Mouse (Mus musculus) MEL (cell line): ENCODE measurements around the gene Ucp3. TPM values are rescaled to one million over a fixed set of nuclear protein-coding genes. Genes with fewer than 3 reads are reported as not detected.

ENCODE experiments used
- DNase-seq: peaks from one replicate; pipeline ENCODE4 v3.0.0; 2011; ENCODE audit warnings: low read depth, low spot score
- H3K27ac ChIP-seq: 2 replicates; pipeline ENCODE4 v1.5.1; 2012; ENCODE audit warnings: low read depth, mild to moderate bottlenecking, control low read depth, low read length, moderate library complexity; ENCODE audit not compliant: control insufficient read depth
- H3K27me3 ChIP-seq, 2 experiments: fragments of 150-350 bp in 1 of 2; sonication (generic) in 1 of 2; 2 replicates each; pipeline ENCODE4 v1.6.1; 2012; ENCODE audit warnings: low read length in 2 of 2, mild to moderate bottlenecking in 2 of 2, improper control_type of control experiment in 1 of 2, moderate library complexity in 1 of 2; ENCODE audit not compliant: insufficient read depth in 2 of 2, control insufficient read depth in 1 of 2
- H3K36me3 ChIP-seq, 2 experiments: 2 replicates each; pipeline ENCODE4 v1.6.1; 2012 to 2014; ENCODE audit warnings: low read length in 2 of 2, improper control_type of control experiment in 1 of 2, inconsistent platforms in 1 of 2, mild to moderate bottlenecking in 1 of 2; ENCODE audit not compliant: insufficient read depth in 2 of 2, control insufficient read depth in 1 of 2
- H3K4me1 ChIP-seq, 2 experiments: fragments of 150-350 bp in 1 of 2; sonication (generic) in 1 of 2; 2 replicates each; pipeline ENCODE4 v1.6.1; 2012; ENCODE audit warnings: low read length in 2 of 2, improper control_type of control experiment in 1 of 2, mild to moderate bottlenecking in 1 of 2; ENCODE audit not compliant: insufficient read depth in 2 of 2, control insufficient read depth in 1 of 2
- H3K4me3 ChIP-seq, 2 experiments: fragments of 150-350 bp in 1 of 2; sonication (generic) in 1 of 2; 2 replicates each; pipeline ENCODE4 v1.5.1; 2012; ENCODE audit warnings: low read depth in 2 of 2, low read length in 2 of 2, mild to moderate bottlenecking in 2 of 2, moderate library complexity in 2 of 2, control low read depth in 1 of 2, improper control_type of control experiment in 1 of 2; ENCODE audit not compliant: control insufficient read depth in 1 of 2, insufficient read depth in 1 of 2
- H3K79me2 ChIP-seq: 2 replicates; pipeline ENCODE4 v1.6.1; 2012; ENCODE audit warnings: mild to moderate bottlenecking, low read length, moderate library complexity; ENCODE audit not compliant: control insufficient read depth, poor library complexity, insufficient read depth
- H3K9ac ChIP-seq: 2 replicates; pipeline ENCODE4 v1.6.1; 2012; ENCODE audit warnings: low read depth, mild to moderate bottlenecking, control low read depth, low read length, moderate library complexity; ENCODE audit not compliant: control insufficient read depth, poor library complexity, severe bottlenecking
- H3K9me3 ChIP-seq: fragments of 150-350 bp; sonication (generic); replicated peaks from 2 replicates; pipeline ENCODE4 v1.6.1; 2012; ENCODE audit warnings: mild to moderate bottlenecking, low read length, improper control_type of control experiment, moderate library complexity; ENCODE audit not compliant: insufficient read depth
- BHLHE40 ChIP-seq: IDR thresholded peaks from 2 replicates; pipeline ENCODE4 v1.6.1; 2012; ENCODE audit warnings: low read depth, mild to moderate bottlenecking, inconsistent platforms, low read length, improper control_type of control experiment, borderline replicate concordance
- CHD1 ChIP-seq: IDR thresholded peaks from 2 replicates; pipeline ENCODE4 v1.6.1; 2012; ENCODE audit warnings: low read depth, mild to moderate bottlenecking, inconsistent platforms, low read length, improper control_type of control experiment
- CHD2 ChIP-seq: IDR thresholded peaks from 2 replicates; pipeline ENCODE4 v1.6.1; 2011; ENCODE audit warnings: low read length, improper control_type of control experiment
- CTCF ChIP-seq, 3 experiments: IDR thresholded peaks in 2 of 3; conservative IDR thresholded peaks in 1 of 3; 2 replicates each; pipeline ENCODE4 v1.5.1; 2011 to 2012; ENCODE audit warnings: low read length in 3 of 3, low read depth in 2 of 3, mild to moderate bottlenecking in 2 of 3, improper control_type of control experiment in 1 of 3, inconsistent platforms in 1 of 3, mixed read lengths in 1 of 3, moderate library complexity in 1 of 3; ENCODE audit not compliant: control insufficient read depth in 1 of 3, insufficient read depth in 1 of 3, poor library complexity in 1 of 3, severe bottlenecking in 1 of 3
- ELF1 ChIP-seq: IDR thresholded peaks from 2 replicates; pipeline ENCODE4 v1.6.1; 2014; ENCODE audit warnings: low read depth, mild to moderate bottlenecking, inconsistent platforms, low read length, improper control_type of control experiment, moderate library complexity
- EP300 ChIP-seq, 2 experiments: IDR thresholded peaks; 2 replicates each; pipeline ENCODE4 v1.6.1; 2011; ENCODE audit warnings: improper control_type of control experiment in 2 of 2, low read length in 2 of 2, low read depth in 1 of 2, mild to moderate bottlenecking in 1 of 2
- GABPA ChIP-seq: IDR thresholded peaks from 2 replicates; pipeline ENCODE4 v1.6.1; 2012; ENCODE audit warnings: low read depth, mild to moderate bottlenecking, inconsistent platforms, low read length, improper control_type of control experiment, moderate library complexity
- HCFC1 ChIP-seq: IDR thresholded peaks from 2 replicates; pipeline ENCODE4 v1.6.1; 2012; ENCODE audit warnings: low read depth, mild to moderate bottlenecking, inconsistent platforms, low read length, improper control_type of control experiment, moderate library complexity
- KAT2A ChIP-seq: conservative IDR thresholded peaks from 2 replicates; pipeline ENCODE4 v1.6.1; 2012; ENCODE audit warnings: low read depth, low read length, improper control_type of control experiment, inconsistent platforms
- MAX ChIP-seq: IDR thresholded peaks from 2 replicates; pipeline ENCODE4 v1.6.1; 2011; ENCODE audit warnings: low read length, improper control_type of control experiment
- MAZ ChIP-seq: IDR thresholded peaks from 2 replicates; pipeline ENCODE4 v1.6.1; 2012; ENCODE audit warnings: low read depth, mild to moderate bottlenecking, inconsistent platforms, low read length, improper control_type of control experiment
- MEF2A ChIP-seq: IDR thresholded peaks from 2 replicates; pipeline ENCODE4 v1.6.1; 2014; ENCODE audit warnings: low read depth, mild to moderate bottlenecking, inconsistent platforms, low read length, improper control_type of control experiment; ENCODE audit not compliant: poor library complexity, insufficient replicate concordance, severe bottlenecking; ENCODE audit errors: extremely low read depth
- MYB ChIP-seq: IDR thresholded peaks from 2 replicates; pipeline ENCODE4 v1.6.1; 2011; ENCODE audit warnings: mild to moderate bottlenecking, low read depth, low read length, improper control_type of control experiment
- MYC ChIP-seq: IDR thresholded peaks from 2 replicates; pipeline ENCODE4 v1.6.1; 2011; ENCODE audit warnings: low read depth, mild to moderate bottlenecking, low read length, improper control_type of control experiment, moderate library complexity
- NELFE ChIP-seq: IDR thresholded peaks from 2 replicates; pipeline ENCODE4 v1.6.1; 2011; ENCODE audit warnings: low read depth, low read length, improper control_type of control experiment
- NRF1 ChIP-seq: IDR thresholded peaks from 2 replicates; pipeline ENCODE4 v1.6.1; 2014; ENCODE audit warnings: low read depth, mild to moderate bottlenecking, inconsistent platforms, low read length, improper control_type of control experiment, moderate library complexity; ENCODE audit not compliant: poor library complexity, insufficient read depth, severe bottlenecking
- POLR2A ChIP-seq, 2 experiments: IDR thresholded peaks; 2 replicates each; pipeline ENCODE4 v1.6.1; 2011 to 2012; ENCODE audit warnings: low read length in 2 of 2, mild to moderate bottlenecking in 2 of 2, control low read depth in 1 of 2, improper control_type of control experiment in 1 of 2, low read depth in 1 of 2, moderate library complexity in 1 of 2; ENCODE audit not compliant: control insufficient read depth in 1 of 2, insufficient read depth in 1 of 2, poor library complexity in 1 of 2
- POLR2AphosphoS2 ChIP-seq: IDR thresholded peaks from 2 replicates; pipeline ENCODE4 v1.6.1; 2011; ENCODE audit warnings: low read length, improper control_type of control experiment
- RAD21 ChIP-seq: IDR thresholded peaks from 2 replicates; pipeline ENCODE4 v1.6.1; 2011; ENCODE audit warnings: mild to moderate bottlenecking, low read depth, low read length, improper control_type of control experiment
- TAL1 ChIP-seq: IDR thresholded peaks from 2 replicates; pipeline ENCODE4 v1.6.1; 2012; ENCODE audit warnings: mild to moderate bottlenecking, inconsistent platforms, low read length, moderate library complexity, mixed read lengths
- TBP ChIP-seq: IDR thresholded peaks from 2 replicates; pipeline ENCODE4 v1.8.0; 2011; ENCODE audit warnings: low read depth, low read length, improper control_type of control experiment
- UBTF ChIP-seq: IDR thresholded peaks from 2 replicates; pipeline ENCODE4 v1.6.1; 2012; ENCODE audit warnings: low read depth, mild to moderate bottlenecking, inconsistent platforms, low read length, improper control_type of control experiment, moderate library complexity, borderline replicate concordance; ENCODE audit not compliant: insufficient read depth
- USF2 ChIP-seq, 2 experiments: IDR thresholded peaks; 2 replicates each; pipeline ENCODE4 v1.6.1; 2011 to 2012; ENCODE audit warnings: improper control_type of control experiment in 2 of 2, low read length in 2 of 2, borderline replicate concordance in 1 of 2, inconsistent platforms in 1 of 2, low read depth in 1 of 2, mild to moderate bottlenecking in 1 of 2; ENCODE audit not compliant: insufficient read depth in 1 of 2
- ZC3H11A ChIP-seq: IDR thresholded peaks from 2 replicates; pipeline ENCODE4 v1.6.1; 2012; ENCODE audit warnings: low read depth, mild to moderate bottlenecking, inconsistent platforms, low read length, improper control_type of control experiment
- ZMIZ1 ChIP-seq: IDR thresholded peaks from 2 replicates; pipeline ENCODE4 v1.6.1; 2012; ENCODE audit warnings: low read depth, mild to moderate bottlenecking, inconsistent platforms, low read length, improper control_type of control experiment, moderate library complexity
- polyA plus RNA-seq, 2 experiments: library from polyadenylated mRNA; stranded (reverse) in 1 of 2; unstranded in 1 of 2; fragments of >175 nt in 1 of 2; fragments of >200 nt in 1 of 2; gene quantifications; 2 replicates each; pipeline versions ENCODE4 v1.2.1 to v1.2.4; 2012; ENCODE audit warnings: low replicate concordance in 2 of 2, low read depth in 1 of 2; ENCODE audit not compliant: insufficient read length in 2 of 2, insufficient read depth in 1 of 2, missing spikeins in 1 of 2
- total RNA-seq: library from RNA; depleted of rRNA; stranded (reverse); fragments of 300-350 nt; gene quantifications from 2 replicates; pipeline ENCODE4 v1.2.3, GENCODE M21; 2012

Ucp3 gene
- total and polyA plus RNA-seq, 3 experiments: not detected

- TF ChIP-seq TBP: no peak
- TF ChIP-seq MAX: no peak
- no peak for TF ChIP-seq HCFC1
- TF ChIP-seq NELFE: no peak
- TF ChIP-seq MEF2A: no peak
- TF ChIP-seq MYB: no peak
- no peak for TF ChIP-seq ELF1
- TF ChIP-seq KAT2A: no peak
- TF ChIP-seq CHD1: no peak
- TF ChIP-seq NRF1: no peak
- no peak for TF ChIP-seq RAD21
- TF ChIP-seq USF2 (IDR thresholded peaks at IDR 0.05; ENCODE audit: borderline replicate concordance in 1 of 2, insufficient read depth in 1 of 2, low read depth in 1 of 2, low read length in 2 of 2): no peak
- TF ChIP-seq TAL1: no peak
- no peak for TF ChIP-seq POLR2A (IDR thresholded peaks at IDR 0.05; ENCODE audit: control insufficient read depth in 1 of 2, insufficient read depth in 1 of 2, low read depth in 1 of 2, low read length in 2 of 2, poor library complexity in 1 of 2)
- TF ChIP-seq UBTF: no peak
- no peak for TF ChIP-seq MYC
- TF ChIP-seq ZC3H11A: no peak
- TF ChIP-seq MAZ: no peak
- no peak for TF ChIP-seq CHD2
- H3K9ac ChIP-seq: no peak overlapping the region
- DNase-seq: no peak
- H3K4me1 ChIP-seq: no peaks in the 10 kb centered on the region
- H3K36me3 ChIP-seq: peaks cover 0 to 2% of the 10 kb centered on the region in 2 experiments; a peak in 2 of 4 replicates
- H3K79me2 ChIP-seq: no peaks in the 10 kb centered on the region
- H3K27ac ChIP-seq: no peak overlapping the region
- no peak overlapping the region for H3K4me3 ChIP-seq
- no peaks in the 10 kb centered on the region for H3K9me3 ChIP-seq
- H3K27me3 ChIP-seq: no peaks in the 10 kb centered on the region
These were observed 39.5 kb upstream of the Ucp3 start for GRCm38 (mm10) chr7:100433295-100433694.

- H3K4me3 ChIP-seq: no peak overlapping the region
- peak; percentile 72 for DNase-seq
- peaks cover 3 to 10% of the 10 kb centered on the region in 2 experiments; a peak in 3 of 4 replicates for H3K4me1 ChIP-seq
- no peaks in the 10 kb centered on the region for H3K79me2 ChIP-seq
- H3K27me3 ChIP-seq: no peaks in the 10 kb centered on the region
- TF ChIP-seq BHLHE40 (no peak), POLR2A (IDR thresholded peaks at IDR 0.05; ENCODE audit: control insufficient read depth in 1 of 2, insufficient read depth in 1 of 2, low read depth in 1 of 2, low read length in 2 of 2, poor library complexity in 1 of 2) (no peak), ZMIZ1 (no peak), NELFE (no peak), CHD2 (no peak), ELF1 (no peak), MAX (no peak), EP300 (IDR thresholded peaks at IDR 0.05; ENCODE audit: low read depth in 1 of 2, low read length in 2 of 2) (no peak), NRF1 (no peak), CTCF (IDR thresholded peaks at IDR 0.05 in 2 of 3, conservative IDR thresholded peaks at IDR 0.05 in 1 of 3; ENCODE audit: control insufficient read depth in 1 of 3, insufficient read depth in 1 of 3, low read depth in 2 of 3, low read length in 3 of 3, poor library complexity in 1 of 3, severe bottlenecking in 1 of 3) (no peak), POLR2AphosphoS2 (no peak), KAT2A (no peak), MYB (no peak), GABPA (no peak), MYC (no peak)
- TF ChIP-seq, all 39 proteins: peak for 0
- no peaks in the 10 kb centered on the region for H3K9me3 ChIP-seq
- no peak overlapping the region for H3K9ac ChIP-seq
- peaks cover 0 to 10% of the 10 kb centered on the region in 2 experiments; a peak in 2 of 4 replicates for H3K36me3 ChIP-seq
- H3K27ac ChIP-seq: no peak overlapping the region
These were observed 29.1 kb upstream of the Ucp3 start for GRCm38 (mm10) chr7:100443728-100444127.
